Mouse (Mus musculus) G1E (cell line): ENCODE data around the gene Cisd2.

Experiments
- CTCF ChIP-seq: IDR thresholded peaks from 2 replicates; pipeline ENCODE4 v1.5.1; 2012; ENCODE audit warnings: low read depth, low read length, inconsistent platforms, mixed read lengths
- GATA1 ChIP-seq: IDR thresholded peaks from 2 replicates; pipeline ENCODE4 v1.6.1; 2012; ENCODE audit warnings: borderline replicate concordance, low read length, inconsistent platforms, mixed read lengths
- TAL1 ChIP-seq: conservative IDR thresholded peaks from 2 replicates; pipeline ENCODE4 v1.6.1; 2012; ENCODE audit warnings: low read depth, low read length, inconsistent platforms, mixed read lengths

- TF ChIP-seq CTCF = no peak
- no peak for TF ChIP-seq TAL1
- no peak for TF ChIP-seq GATA1
Observed at GRCm38 (mm10) chr3:135440221-135440620, 16.5 kb upstream of the Cisd2 start.
